Mouse (Mus musculus) macrophage (primary cell): Measurements from ENCODE around the gene Tigit. TPM values are rescaled to one million over a fixed set of nuclear protein-coding genes. Genes with fewer than 3 reads are reported as not detected.

Source experiments
- H3K27ac ChIP-seq: fragments of 350-480 bp; formaldehyde crosslinking; 2 replicates; pipeline ENCODE4 v1.9.0; 2021
- H3K36me3 ChIP-seq: fragments of 350-480 bp; formaldehyde crosslinking; 2 replicates; pipeline ENCODE4 v1.9.0; 2021; ENCODE audit errors: inconsistent target
- H3K4me3 ChIP-seq: fragments of 350-480 bp; formaldehyde crosslinking; 2 replicates; pipeline ENCODE4 v1.9.0; 2021; ENCODE audit errors: inconsistent target
- H3K79me2 ChIP-seq: fragments of 350-480 bp; formaldehyde crosslinking; 2 replicates; pipeline ENCODE4 v1.9.0; 2021; ENCODE audit errors: inconsistent target
- WGBS: methylation state at CpG from one replicate; pipeline ENCODE4 v1.1.7; 2026; ENCODE audit warnings: inconsistent platforms; ENCODE audit not compliant: missing documents; 5-methylcytosine and 5-hydroxymethylcytosine counted together
- polyA plus RNA-seq: library from polyadenylated mRNA; stranded (reverse); fragments of 250-400 nt; gene quantifications from 3 replicates; pipeline ENCODE4 v1.2.4, GENCODE M21; 2018; ENCODE audit warnings: inconsistent platforms

The Tigit gene
- polyA plus RNA-seq, 1 experiment from 2014 or later: not detected

- H3K36me3 ChIP-seq: no peaks in the 10 kb centered on the region
- WGBS: 100% methylated on average over 1 of the region's 1 CpGs
- H3K79me2 ChIP-seq: no peaks in the 10 kb centered on the region
- no peak overlapping the region for H3K4me3 ChIP-seq
- H3K27ac ChIP-seq: no peak overlapping the region
These were observed 16.3 kb downstream of the Tigit start for GRCm38 (mm10) chr16:43647641-43648040.

- no peak overlapping the region for H3K4me3 ChIP-seq
- no peak overlapping the region for H3K27ac ChIP-seq
- no peaks in the 10 kb centered on the region for H3K36me3 ChIP-seq
- WGBS: 57% methylated on average over 3 of the region's 3 CpGs
- H3K79me2 ChIP-seq: no peaks in the 10 kb centered on the region
These were observed 17.0 kb downstream of the Tigit start for GRCm38 (mm10) chr16:43646943-43647342.

- Histone ChIP-seq H3K4me3 (no peak overlapping the region), H3K79me2 (no peaks in the 10 kb centered on the region), H3K27ac (no peak overlapping the region), H3K36me3 (no peaks in the 10 kb centered on the region)
- 90% methylated on average over 4 of the region's 4 CpGs for WGBS
These were observed 18.1 kb downstream of the Tigit start for GRCm38 (mm10) chr16:43645879-43646278.

GRCm38 (mm10) chr16:43641230-43641629 is 22.7 kb downstream of the Tigit start:
- no peak overlapping the region for H3K27ac ChIP-seq
- no peaks in the 10 kb centered on the region for H3K36me3 ChIP-seq
- no peak overlapping the region for H3K4me3 ChIP-seq
- H3K79me2 ChIP-seq: no peaks in the 10 kb centered on the region
- 97% methylated on average over 8 of the region's 8 CpGs for WGBS

GRCm38 (mm10) chr16:43638406-43639049 is 25.4 kb downstream of the Tigit start:
- H3K79me2 ChIP-seq: no peaks in the 10 kb centered on the region
- H3K36me3 ChIP-seq: no peaks in the 10 kb centered on the region
- no peak overlapping the region for H3K27ac ChIP-seq
- H3K4me3 ChIP-seq: no peak overlapping the region
- WGBS: 95% methylated on average over 21 of the region's 21 CpGs

GRCm38 (mm10) chr16:43637241-43637640 is 26.7 kb downstream of the Tigit start:
- H3K4me3 ChIP-seq: no peak overlapping the region
- H3K36me3 ChIP-seq: no peaks in the 10 kb centered on the region
- no peak overlapping the region for H3K27ac ChIP-seq
- 98% methylated on average over 8 of the region's 8 CpGs for WGBS
- no peaks in the 10 kb centered on the region for H3K79me2 ChIP-seq

- H3K27ac ChIP-seq: no peak overlapping the region
- H3K36me3 ChIP-seq: no peaks in the 10 kb centered on the region
- WGBS: 92% methylated on average over 7 of the region's 7 CpGs
- no peak overlapping the region for H3K4me3 ChIP-seq
- no peaks in the 10 kb centered on the region for H3K79me2 ChIP-seq
These were observed 29.9 kb downstream of the Tigit start for GRCm38 (mm10) chr16:43634037-43634436.

GRCm38 (mm10) chr16:43631758-43632157 is 32.2 kb downstream of the Tigit start:
- no peak overlapping the region for H3K27ac ChIP-seq
- H3K79me2 ChIP-seq: no peaks in the 10 kb centered on the region
- 85% methylated on average over 2 of the region's 2 CpGs for WGBS
- H3K4me3 ChIP-seq: no peak overlapping the region
- no peaks in the 10 kb centered on the region for H3K36me3 ChIP-seq

GRCm38 (mm10) chr16:43628662-43629061 is 35.3 kb downstream of the Tigit start:
- no peaks in the 10 kb centered on the region for H3K36me3 ChIP-seq
- no peak overlapping the region for H3K4me3 ChIP-seq
- H3K27ac ChIP-seq: no peak overlapping the region
- H3K79me2 ChIP-seq: no peaks in the 10 kb centered on the region
- 92% methylated on average over 5 of the region's 5 CpGs for WGBS

GRCm38 (mm10) chr16:43625956-43626355 is 38.0 kb downstream of the Tigit start:
- 96% methylated on average over 5 of the region's 5 CpGs for whole genome bisulfite sequencing
- H3K4me3 ChIP-seq: no peak overlapping the region
- H3K36me3 ChIP-seq: no peaks in the 10 kb centered on the region
- no peaks in the 10 kb centered on the region for H3K79me2 ChIP-seq
- H3K27ac ChIP-seq: no peak overlapping the region

GRCm38 (mm10) chr16:43625289-43625688 is 38.7 kb downstream of the Tigit start:
- Histone ChIP-seq H3K36me3 (no peaks in the 10 kb centered on the region), H3K4me3 (no peak overlapping the region), H3K79me2 (no peaks in the 10 kb centered on the region), H3K27ac (no peak overlapping the region)
- WGBS: 90% methylated on average over 2 of the region's 2 CpGs

- no peaks in the 10 kb centered on the region for H3K79me2 ChIP-seq
- WGBS: 42% methylated on average over 4 of the region's 4 CpGs
- H3K4me3 ChIP-seq: no peak overlapping the region
- H3K27ac ChIP-seq: no peak overlapping the region
- H3K36me3 ChIP-seq: no peaks in the 10 kb centered on the region
These were observed 39.1 kb downstream of the Tigit start for GRCm38 (mm10) chr16:43624876-43625275.

- H3K27ac ChIP-seq: no peak overlapping the region
- no peaks in the 10 kb centered on the region for H3K79me2 ChIP-seq
- no peaks in the 10 kb centered on the region for H3K36me3 ChIP-seq
- WGBS: 96% methylated on average over 5 of the region's 5 CpGs
- H3K4me3 ChIP-seq: no peak overlapping the region
These were observed 40.5 kb downstream of the Tigit start for GRCm38 (mm10) chr16:43623315-43624000.

- Histone ChIP-seq H3K4me3 (no peak overlapping the region), H3K27ac (no peak overlapping the region), H3K79me2 (no peaks in the 10 kb centered on the region), H3K36me3 (no peaks in the 10 kb centered on the region)
- 62% methylated on average over 2 of the region's 2 CpGs for WGBS
These were observed 43.6 kb downstream of the Tigit start for GRCm38 (mm10) chr16:43620359-43620758.

- Histone ChIP-seq H3K4me3 (no peak overlapping the region), H3K36me3 (no peaks in the 10 kb centered on the region), H3K79me2 (no peaks in the 10 kb centered on the region), H3K27ac (no peak overlapping the region)
- WGBS: 94% methylated on average over 6 of the region's 6 CpGs
These were observed 44.7 kb downstream of the Tigit start for GRCm38 (mm10) chr16:43619277-43619676.
